Mouse (Mus musculus): ENCODE data around the gene Leo1. TPM values are rescaled to one million over a fixed set of nuclear protein-coding genes. Genes with fewer than 3 reads are reported as not detected.
A peak's percentile ranks its signal among the peaks of the same experiment; 100 is the strongest.

Gene Leo1
- 10 to 100 TPM; 26.9 to 29.0 TPM for total RNA-seq (2021)

GRCm38 (mm10) chr9:75440796-75441666, at the start of gene Leo1:
Leo1 (plus strand) TSS chr9:75441524.
- intact Hi-C loops (cut with DNase I): loop anchor here (10.0 kb wide), 1 partner anchor 156 kb away; no protein-coding TSS in a partner anchor
- peak; percentile 90 to 92 for DNase-seq (ENCODE audit: extremely low spot score in 1 of 2, low spot score in 2 of 2)

- intact Hi-C loops (cut with DNase I): no loop called here
- no peak for DNase-seq (ENCODE audit: extremely low spot score in 1 of 2, low spot score in 2 of 2)
Measured at GRCm38 (mm10) chr9:75393251-75393650, 48.1 kb upstream of the Leo1 start.

- no peak for DNase-seq (ENCODE audit: extremely low spot score in 1 of 2, low spot score in 2 of 2)
- intact Hi-C loops (cut with DNase I): no loop called here
Measured at GRCm38 (mm10) chr9:75395971-75396370, 45.4 kb upstream of the Leo1 start.

- intact Hi-C loops (cut with DNase I): no loop called here
- DNase-seq (ENCODE audit: extremely low spot score in 1 of 2, low spot score in 2 of 2): no peak
Measured at GRCm38 (mm10) chr9:75399069-75399468, 42.3 kb upstream of the Leo1 start.

GRCm38 (mm10) chr9:75400639-75401038, 40.7 kb upstream of the Leo1 start:
- intact Hi-C loops (cut with DNase I): no loop called here

GRCm38 (mm10) chr9:75401593-75402504, 39.5 kb upstream of the Leo1 start:
- intact Hi-C loops (cut with DNase I): no loop called here
- DNase-seq (ENCODE audit: extremely low spot score in 1 of 2, low spot score in 2 of 2): no peak

More at GRCm38 (mm10) chr9:75400639-75401038, 40.7 kb upstream of the Leo1 start:
- peak in 1 of 2 experiments; percentile 37 for DNase-seq (ENCODE audit: extremely low spot score in 1 of 2, low spot score in 2 of 2)

- no peak for DNase-seq (ENCODE audit: extremely low spot score in 1 of 2, low spot score in 2 of 2)
- intact Hi-C loops (cut with DNase I): no loop called here
Measured at GRCm38 (mm10) chr9:75403520-75403919, 37.8 kb upstream of the Leo1 start.

- intact Hi-C loops (cut with DNase I): no loop called here
- DNase-seq (ENCODE audit: extremely low spot score in 1 of 2, low spot score in 2 of 2): no peak
Measured at GRCm38 (mm10) chr9:75406121-75406520, 35.2 kb upstream of the Leo1 start.

GRCm38 (mm10) chr9:75407803-75408202, 33.5 kb upstream of the Leo1 start:
- DNase-seq (ENCODE audit: extremely low spot score in 1 of 2, low spot score in 2 of 2): peak in 1 of 2 experiments; percentile 68
- intact Hi-C loops (cut with DNase I): no loop called here

GRCm38 (mm10) chr9:75408204-75408826, 33.0 kb upstream of the Leo1 start:
- intact Hi-C loops (cut with DNase I): no loop called here
- no peak for DNase-seq (ENCODE audit: extremely low spot score in 1 of 2, low spot score in 2 of 2)

- peak; percentile 42 to 88 for DNase-seq (ENCODE audit: extremely low spot score in 1 of 2, low spot score in 2 of 2)
- intact Hi-C loops (cut with DNase I): no loop called here
Measured at GRCm38 (mm10) chr9:75409031-75409851, 32.1 kb upstream of the Leo1 start.

- intact Hi-C loops (cut with DNase I): no loop called here
- peak; percentile 93 to 98 for DNase-seq (ENCODE audit: extremely low spot score in 1 of 2, low spot score in 2 of 2)
Measured at GRCm38 (mm10) chr9:75409852-75410378, 31.4 kb upstream of the Leo1 start, which contains the start of gene Mapk6. Mapk6 (minus strand) TSS chr9:75410005.

- intact Hi-C loops (cut with DNase I): no loop called here
Measured at GRCm38 (mm10) chr9:75410868-75411487, 30.3 kb upstream of the Leo1 start.

GRCm38 (mm10) chr9:75411584-75411983, 29.7 kb upstream of the Leo1 start:
- intact Hi-C loops (cut with DNase I): no loop called here

More at GRCm38 (mm10) chr9:75410868-75411487, 30.3 kb upstream of the Leo1 start:
- no peak for DNase-seq (ENCODE audit: extremely low spot score in 1 of 2, low spot score in 2 of 2)

GRCm38 (mm10) chr9:75413206-75413605, 28.1 kb upstream of the Leo1 start:
- intact Hi-C loops (cut with DNase I): no loop called here
- DNase-seq (ENCODE audit: extremely low spot score in 1 of 2, low spot score in 2 of 2): no peak

More at GRCm38 (mm10) chr9:75411584-75411983, 29.7 kb upstream of the Leo1 start:
- DNase-seq (ENCODE audit: extremely low spot score in 1 of 2, low spot score in 2 of 2): no peak

GRCm38 (mm10) chr9:75414204-75414603, 27.1 kb upstream of the Leo1 start:
- DNase-seq (ENCODE audit: extremely low spot score in 1 of 2, low spot score in 2 of 2): peak in 1 of 2 experiments; percentile 51
- intact Hi-C loops (cut with DNase I): no loop called here

GRCm38 (mm10) chr9:75422251-75422691, 19.1 kb upstream of the Leo1 start:
- DNase-seq (ENCODE audit: extremely low spot score in 1 of 2, low spot score in 2 of 2): no peak
- intact Hi-C loops (cut with DNase I): no loop called here

All from left cerebral cortex, postnatal 10 days (tissue).